Mouse (Mus musculus) ES-CJ7 (cell line): Measurements from ENCODE around the gene Tmem160.

Experiments
- DNase-seq: peaks from one replicate; pipeline ENCODE4 v3.0.0; 2011; ENCODE audit warnings: low read depth, low spot score

Tmem160 gene

GRCm38 (mm10) chr7:16452587-16453073 lies at the start of gene Tmem160:
Gene Tmem160, plus strand, starts transcription at chr7:16452779.
- peak; percentile 98 for DNase-seq

GRCm38 (mm10) chr7:16402968-16403948 lies 49.3 kb upstream of the Tmem160 start:
- DNase-seq: no peak

DNA sequence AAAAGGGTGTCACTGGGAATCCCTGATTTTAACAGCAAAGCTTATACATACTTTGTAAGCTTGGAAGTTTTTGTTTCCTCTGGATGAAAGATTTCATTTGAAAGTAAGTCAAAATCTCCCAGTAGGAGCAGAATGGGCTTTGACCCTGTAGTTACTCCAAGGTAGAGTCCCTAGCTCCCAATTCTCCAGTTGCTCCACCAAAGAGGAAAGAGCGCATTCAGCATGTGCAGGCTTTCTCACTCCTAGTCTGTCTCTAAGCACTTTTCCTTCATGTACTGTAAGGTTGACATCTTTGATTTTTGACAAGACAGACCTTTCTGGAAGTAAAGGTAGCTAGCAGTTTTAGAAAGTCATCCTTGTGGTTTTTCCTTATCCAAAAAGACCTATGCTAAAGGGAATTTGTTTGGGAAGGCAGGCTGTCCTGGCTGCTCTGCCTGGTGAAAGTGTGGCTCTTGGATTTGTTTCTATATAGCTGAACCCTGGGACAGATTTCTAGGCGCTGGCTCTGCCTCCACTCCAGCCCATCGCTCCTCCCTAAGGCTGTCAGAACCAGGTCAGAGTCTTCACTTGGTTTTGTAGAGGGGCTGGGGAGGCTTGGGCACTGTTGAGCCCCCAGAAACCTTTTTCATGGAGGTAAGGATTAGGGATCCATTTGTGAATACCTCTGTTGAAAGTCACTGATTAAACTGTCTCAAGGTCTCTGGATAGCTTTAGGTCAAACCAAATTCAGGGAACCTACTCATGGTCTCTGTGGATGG lies 48.1 kb upstream of the Tmem160 start:
- DNase-seq: no peak

DNA sequence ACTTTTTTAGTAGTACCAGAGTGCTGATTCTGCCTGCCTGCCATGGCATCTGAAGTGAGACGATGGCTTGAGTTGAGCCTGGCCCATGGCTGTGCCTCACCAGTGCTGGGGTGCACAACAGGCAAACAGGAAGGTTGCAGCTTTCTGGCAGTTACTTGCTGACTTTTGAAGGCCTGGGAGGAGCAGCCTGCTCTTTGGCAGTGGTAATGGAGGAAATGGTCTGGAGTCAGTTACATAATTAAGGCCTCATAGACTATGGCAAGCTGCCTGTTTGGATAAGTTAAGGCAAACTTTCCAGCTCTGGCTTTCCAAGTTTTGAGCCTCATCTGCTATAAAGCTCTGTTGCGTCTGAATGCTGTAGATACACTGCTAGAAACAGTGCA lies 47.5 kb upstream of the Tmem160 start:
- DNase-seq: no peak

GRCm38 (mm10) chr7:16405516-16406351 lies 46.8 kb upstream of the Tmem160 start:
- DNase-seq: no peak

GRCm38 (mm10) chr7:16406978-16407377 lies 45.6 kb upstream of the Tmem160 start:
- DNase-seq: no peak

DNA sequence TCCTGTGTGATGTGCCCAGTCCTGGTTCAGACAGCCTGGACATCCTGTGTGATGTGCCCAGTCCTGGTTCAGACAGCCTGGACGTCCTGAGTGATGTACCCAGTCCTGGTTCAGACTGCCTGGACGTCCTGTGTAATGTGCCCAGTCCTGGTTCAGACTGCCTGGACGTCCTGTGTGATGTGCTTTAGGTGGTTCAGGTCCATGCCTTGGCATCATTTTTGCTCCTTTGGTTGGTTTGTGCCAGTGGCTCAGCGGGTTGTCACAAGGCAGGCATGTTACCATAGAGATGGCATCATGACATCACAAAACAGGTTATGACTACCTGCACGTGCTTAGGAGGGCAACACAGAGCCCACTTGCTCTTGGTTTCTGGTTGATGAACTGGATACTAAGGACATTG lies 41.5 kb upstream of the Tmem160 start:
- DNase-seq: no peak

GRCm38 (mm10) chr7:16412220-16412896 lies 40.2 kb upstream of the Tmem160 start:
- DNase-seq: no peak

DNA sequence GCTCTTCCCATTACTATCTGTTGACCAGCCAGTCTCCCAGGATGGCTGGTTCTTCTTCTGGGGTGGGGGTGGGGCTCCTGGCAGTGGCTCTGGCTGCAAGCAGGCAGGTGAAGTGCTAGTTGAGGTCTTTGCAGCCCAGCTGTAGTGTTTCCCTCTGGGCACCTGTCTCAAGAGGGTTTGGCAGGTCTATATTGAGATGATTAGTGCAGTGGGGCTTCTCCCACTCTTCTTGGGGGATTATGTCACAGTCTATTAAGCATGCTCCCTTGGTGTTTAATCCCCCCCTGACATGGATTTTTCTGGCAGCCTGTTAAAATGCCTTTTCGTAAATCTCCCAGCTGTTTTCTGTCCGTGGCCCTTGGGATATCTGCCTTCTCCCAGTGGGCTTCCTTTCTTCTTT lies 39.6 kb upstream of the Tmem160 start:
- DNase-seq: no peak

GRCm38 (mm10) chr7:16415426-16415825 lies 37.2 kb upstream of the Tmem160 start:
- peak; percentile 49 for DNase-seq

DNA sequence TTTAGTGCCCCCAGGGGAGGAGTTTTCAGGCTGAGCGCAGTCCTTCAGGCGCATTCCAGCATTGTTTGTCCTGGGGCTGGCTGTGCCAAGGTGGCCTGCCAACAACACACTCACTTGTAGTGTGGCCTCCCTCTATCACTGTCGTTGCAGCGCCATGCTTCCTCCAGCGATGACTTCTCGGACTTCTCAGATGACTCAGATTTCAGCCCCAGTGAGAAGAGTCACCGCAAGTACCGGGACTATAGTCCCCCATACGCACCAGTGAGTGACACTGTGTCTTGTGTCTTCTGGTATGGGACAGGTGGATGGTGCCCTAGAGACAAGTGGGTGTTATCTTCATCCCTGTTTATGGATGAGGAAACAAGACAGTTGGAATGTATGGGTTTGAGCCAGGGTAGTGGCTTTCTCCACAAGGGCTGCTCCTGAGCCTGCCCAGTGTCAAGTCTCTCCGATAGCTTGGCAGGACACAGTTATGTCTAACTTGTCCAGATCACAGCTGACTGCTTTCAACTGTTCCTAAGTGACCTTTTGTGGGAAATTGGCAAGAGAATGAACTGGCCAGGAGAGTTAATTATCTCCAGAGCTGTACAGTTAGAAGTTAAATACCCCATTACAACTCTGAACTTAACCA lies 35.3 kb upstream of the Tmem160 start:
- DNase-seq: no peak

- no peak for DNase-seq
Measured at GRCm38 (mm10) chr7:16418713-16419112, 33.9 kb upstream of the Tmem160 start.

DNA sequence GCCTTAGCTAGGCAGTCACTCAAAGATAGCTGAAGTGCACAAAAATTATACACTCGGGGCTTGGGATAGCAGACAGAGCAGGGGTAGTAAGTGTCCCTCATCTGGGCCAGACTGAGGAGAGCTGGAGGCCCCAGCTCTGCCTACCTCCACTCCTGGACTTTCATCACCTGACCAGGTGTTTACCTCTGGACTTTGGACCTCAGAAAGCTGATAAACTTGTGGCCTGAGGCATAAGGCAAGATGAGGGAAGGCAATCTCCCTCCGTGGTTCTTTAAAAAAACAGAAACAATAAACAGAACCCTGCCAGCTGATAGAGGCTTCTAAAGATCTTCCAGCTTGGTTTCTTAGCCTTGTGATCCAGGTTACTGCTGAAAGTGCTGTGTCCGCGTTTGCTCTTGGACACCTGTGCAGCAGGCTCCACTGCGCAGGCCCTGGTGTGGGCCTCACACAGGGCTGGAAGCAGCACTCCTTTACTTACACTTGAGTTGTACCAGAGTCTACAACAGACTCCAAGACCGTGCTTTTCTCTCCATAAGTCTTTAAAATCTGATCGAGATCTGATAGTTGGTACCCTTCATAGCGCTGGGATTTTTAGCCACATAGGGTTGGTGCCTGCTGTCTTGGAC lies 32.0 kb upstream of the Tmem160 start:
- no peak for DNase-seq

DNA sequence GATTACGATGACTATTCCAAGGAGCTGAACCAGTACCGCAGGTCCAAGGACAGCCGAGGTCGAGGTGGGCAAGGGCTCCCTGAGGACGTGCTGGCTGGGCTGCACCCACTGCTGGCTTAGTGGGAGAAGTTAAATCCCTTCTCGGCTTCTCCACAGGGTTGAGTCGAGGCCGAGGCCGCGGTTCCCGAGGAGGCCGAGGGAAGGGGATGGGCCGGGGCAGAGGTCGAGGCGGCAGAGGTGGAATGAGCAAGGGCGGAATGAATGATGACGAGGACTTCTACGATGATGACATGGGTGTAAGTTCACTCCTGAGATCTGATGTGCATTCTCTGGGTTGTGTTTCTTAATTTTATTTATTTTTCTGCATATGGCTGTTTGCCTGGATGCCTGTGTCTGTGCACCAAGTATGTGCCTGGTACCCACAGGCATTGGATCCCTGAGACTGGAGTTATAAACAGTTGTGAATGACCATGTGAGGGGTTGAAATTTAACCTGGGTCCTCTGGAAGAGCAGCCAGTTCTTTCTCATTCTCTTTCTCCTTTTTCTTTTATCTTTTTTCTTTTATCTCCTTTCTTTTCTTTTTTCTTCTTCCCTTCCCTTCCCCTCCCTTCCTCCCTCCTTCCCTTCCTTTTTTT lies 30.2 kb upstream of the Tmem160 start:
- DNase-seq: no peak

DNA sequence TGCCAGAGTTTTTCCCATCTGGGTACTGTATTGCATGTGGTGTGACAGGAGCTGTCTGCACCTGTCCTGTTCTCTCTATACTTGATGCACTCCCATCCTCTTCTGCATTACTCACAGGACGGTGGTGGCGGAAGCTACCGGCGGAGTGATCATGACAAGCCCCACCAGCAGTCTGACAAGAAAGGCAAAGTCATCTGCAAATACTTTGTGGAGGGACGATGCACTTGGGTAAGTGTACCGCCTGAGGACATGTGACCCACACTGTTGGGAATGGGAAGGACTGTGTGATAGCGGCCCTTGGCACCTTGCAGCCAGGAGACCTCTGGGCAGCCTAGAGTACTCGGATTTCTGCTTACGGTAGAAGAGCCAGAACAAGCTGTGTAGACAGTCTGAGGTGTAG lies 28.8 kb upstream of the Tmem160 start:
- DNase-seq: no peak

- no peak for DNase-seq
Measured at GRCm38 (mm10) chr7:16425721-16426120, 26.9 kb upstream of the Tmem160 start.

DNA sequence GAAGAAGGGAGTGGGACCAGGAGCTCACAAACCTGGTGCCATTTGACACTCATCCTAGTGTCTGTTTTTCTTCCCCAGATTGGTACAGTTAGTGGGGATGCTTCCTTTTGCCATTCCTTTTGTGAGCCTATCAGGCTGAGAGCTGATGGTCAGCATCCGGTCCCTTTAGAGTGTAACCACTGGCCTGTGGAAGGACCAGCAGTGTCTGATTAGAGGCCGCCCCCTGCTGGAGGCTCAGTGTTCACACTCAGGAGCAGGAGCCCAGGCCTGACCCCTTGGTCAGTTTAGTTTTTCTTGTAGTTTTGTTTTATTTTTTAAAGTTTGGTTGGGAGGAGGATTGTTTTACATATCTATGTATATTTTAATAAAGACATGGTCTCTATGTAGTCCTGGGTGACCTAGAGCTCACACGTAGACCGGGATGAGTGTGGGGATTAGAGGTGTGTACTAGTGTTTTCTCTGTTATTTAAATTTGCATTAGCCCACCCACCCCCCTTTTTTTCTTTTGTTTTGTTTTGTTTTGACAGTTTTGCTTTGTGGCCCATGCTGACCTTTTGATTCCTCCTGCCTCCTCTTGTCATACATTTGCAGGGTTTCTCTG lies 26.4 kb upstream of the Tmem160 start:
- DNase-seq: peak; percentile 34

GRCm38 (mm10) chr7:16433352-16433971 lies 19.1 kb upstream of the Tmem160 start:
- no peak for DNase-seq

DNA sequence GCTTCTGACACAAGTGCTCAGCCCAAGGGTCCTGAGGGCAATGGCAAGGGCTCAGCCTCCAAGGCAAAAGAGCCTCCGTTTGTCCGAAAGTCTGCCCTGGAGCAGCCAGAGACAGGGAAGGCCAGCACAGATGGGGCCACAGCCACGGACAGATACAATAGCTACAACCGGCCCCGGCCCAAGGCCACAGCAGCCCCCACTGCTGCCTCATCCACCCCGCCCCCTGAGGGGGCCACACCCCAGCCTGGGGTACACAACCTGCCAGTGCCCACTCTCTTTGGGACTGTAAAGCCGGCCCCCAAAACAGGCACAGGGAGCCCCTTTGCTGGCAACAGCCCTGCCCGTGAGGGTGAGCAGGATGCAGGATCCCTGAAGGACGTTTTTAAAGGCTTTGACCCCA lies 17.5 kb upstream of the Tmem160 start:
- DNase-seq: no peak
